Mouse (Mus musculus) right cerebral cortex, postnatal 36 days (tissue): ENCODE measurements at regions not wholly inside any gene's neighbourhood (a gene's known extent, or its start where the extent isn't known, plus 50 kb on each side); places are given as distances from the start of the nearest gene placed in this dataset.
A peak's percentile ranks its signal among the peaks of the same experiment; 100 is the strongest.

Source experiments
- DNase-seq, 2 experiments: peaks; one replicate each; pipeline ENCODE4 v3.0.0; 2022; ENCODE audit warnings: low spot score in 2 of 2, mixed read lengths in 1 of 2

DNA sequence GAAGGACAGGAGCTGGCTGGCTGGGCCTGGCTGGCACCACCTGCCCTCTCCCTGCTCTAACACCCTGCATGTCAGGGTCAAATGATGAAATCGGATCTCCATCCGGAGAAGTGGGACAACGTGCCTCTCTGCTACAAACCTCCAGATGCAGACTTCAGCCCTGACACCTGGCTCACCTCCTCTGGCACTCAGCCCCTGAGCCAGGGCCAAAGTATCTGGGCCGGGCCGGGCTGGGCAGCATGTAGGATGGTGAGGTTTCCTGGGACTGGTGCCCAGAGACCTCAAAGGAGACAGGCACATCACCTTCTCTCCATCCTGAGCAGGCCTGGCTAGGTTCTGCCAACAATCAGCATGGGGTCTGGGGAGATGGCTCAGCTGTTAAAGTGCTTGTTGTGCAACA lies 113.5 kb downstream of the Tfcp2l1 start:
- DNase-seq: no peak

DNA sequence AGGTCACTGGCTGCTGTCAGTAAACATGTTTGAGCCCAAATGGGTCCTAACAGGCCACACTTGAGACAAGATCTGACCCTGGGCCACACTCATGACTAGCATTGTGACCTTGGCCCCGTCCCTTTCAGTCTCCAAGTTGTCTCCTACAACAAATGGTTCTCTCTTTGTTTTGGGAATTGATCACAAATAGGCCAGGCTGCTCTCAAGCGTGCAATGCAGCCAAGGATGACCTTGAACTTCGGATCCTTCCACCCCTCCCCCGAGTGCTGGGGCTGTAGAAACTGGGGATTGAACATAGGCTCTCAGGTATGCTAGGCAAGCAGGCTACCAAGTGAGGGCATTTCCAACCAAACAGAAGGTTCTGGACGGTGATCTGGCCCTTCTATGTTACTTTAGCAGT lies 120.5 kb downstream of the Tfcp2l1 start:
- DNase-seq: no peak

DNA sequence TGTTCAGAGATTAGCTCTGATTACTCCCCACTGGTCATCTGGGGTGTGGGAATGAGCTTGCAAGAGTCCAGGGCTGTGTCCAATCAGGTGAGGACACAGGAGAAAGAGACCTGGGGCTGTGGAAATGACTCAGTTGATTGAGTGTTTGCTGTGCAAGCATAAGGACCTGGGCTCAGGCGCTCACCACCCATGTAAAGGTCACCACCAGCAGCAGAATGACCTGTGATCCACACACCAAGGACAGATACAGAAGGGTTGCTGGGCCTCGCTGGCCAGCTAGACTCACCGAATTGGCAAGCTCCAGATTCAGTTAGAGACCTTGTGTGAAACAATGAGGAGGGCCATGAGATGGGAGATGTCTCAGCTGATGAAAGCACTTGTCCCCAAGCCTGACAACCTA lies 125.1 kb downstream of the Tfcp2l1 start:
- no peak for DNase-seq

DNA sequence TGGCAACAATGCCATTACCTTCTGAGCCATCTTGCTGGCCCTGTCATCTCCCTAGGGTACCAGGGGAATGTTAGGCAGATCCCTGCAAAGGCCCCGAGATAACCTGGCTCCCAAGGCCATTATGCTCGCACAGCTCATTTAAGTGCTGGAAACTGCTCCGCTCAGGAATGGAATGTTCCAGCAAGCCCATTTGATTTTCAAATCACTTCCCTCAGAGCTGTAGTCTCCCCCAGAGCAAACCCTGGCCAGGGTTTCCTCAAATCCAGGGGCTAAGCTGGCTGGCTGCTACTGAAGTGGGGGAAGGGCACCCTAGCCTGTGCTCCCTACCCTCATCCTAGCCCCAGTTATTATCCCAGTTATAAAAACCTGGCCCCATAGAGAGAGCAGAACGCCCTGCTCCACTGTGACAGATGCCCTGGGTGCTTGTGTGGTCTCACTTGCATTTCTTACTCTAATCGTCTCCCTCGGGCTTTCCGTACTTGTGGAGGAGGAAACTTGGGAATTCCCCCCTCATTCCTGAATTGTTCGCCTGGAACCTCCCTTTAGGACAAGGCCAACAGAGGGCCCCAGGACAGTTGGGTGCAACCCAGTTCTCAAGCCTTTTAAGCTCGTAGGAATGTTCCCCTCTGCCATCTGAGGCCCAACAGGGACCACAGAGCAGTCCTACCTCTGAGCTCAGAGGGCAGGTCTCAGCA lies 128.6 kb downstream of the Tfcp2l1 start:
- DNase-seq: no peak

DNA sequence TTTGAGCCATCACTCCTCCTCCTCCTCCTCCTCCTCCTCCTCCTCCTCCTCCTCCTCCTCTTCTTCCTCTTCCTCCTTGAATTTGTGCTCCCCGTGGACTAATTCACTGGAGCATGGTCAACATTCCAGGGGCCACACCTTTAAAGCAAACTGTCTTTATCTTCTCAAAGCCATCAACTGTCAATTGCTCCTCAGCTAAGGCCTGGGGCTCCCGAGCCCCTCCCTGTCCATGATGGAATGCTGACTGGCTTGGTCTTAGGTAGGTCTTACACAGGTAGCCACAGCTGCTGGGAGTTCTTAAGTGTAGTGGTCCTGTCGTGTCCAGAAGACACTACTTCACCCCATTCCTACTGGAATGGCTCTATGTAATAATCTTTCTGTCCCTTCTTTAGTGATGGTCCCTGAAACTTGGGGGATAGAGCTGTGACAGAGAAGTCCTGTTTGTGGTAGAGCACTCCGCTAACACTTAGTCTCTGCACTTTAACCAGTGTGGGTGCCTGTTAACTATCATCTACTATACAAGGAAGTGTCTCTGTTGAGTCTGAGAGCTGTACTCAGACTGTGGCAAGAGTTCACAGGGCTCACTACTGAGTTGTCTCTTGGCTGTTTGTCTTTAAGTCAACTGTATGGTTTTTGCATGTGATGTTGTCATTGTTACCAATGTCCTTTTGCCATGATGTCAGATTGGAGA lies 129.7 kb downstream of the Tfcp2l1 start:
- DNase-seq: no peak

DNA sequence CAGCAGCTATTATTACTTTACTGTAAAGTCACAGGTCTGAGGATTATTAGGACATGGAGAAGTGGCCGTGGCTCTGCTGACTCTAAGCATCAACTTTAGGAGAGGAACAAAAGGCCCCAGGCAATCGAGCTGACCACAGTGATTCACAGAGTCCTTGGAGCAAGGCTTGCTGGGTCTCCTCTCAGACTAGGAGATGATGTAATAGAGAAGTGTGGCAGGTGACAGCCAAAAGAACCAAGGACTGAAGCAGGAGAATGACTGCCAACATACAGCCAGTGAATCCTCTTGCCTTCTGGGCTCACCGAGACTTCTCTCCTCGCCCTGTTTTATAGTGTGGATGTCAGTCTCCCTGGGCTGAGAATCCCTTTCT lies 130.3 kb downstream of the Tfcp2l1 start:
- no peak for DNase-seq

DNA sequence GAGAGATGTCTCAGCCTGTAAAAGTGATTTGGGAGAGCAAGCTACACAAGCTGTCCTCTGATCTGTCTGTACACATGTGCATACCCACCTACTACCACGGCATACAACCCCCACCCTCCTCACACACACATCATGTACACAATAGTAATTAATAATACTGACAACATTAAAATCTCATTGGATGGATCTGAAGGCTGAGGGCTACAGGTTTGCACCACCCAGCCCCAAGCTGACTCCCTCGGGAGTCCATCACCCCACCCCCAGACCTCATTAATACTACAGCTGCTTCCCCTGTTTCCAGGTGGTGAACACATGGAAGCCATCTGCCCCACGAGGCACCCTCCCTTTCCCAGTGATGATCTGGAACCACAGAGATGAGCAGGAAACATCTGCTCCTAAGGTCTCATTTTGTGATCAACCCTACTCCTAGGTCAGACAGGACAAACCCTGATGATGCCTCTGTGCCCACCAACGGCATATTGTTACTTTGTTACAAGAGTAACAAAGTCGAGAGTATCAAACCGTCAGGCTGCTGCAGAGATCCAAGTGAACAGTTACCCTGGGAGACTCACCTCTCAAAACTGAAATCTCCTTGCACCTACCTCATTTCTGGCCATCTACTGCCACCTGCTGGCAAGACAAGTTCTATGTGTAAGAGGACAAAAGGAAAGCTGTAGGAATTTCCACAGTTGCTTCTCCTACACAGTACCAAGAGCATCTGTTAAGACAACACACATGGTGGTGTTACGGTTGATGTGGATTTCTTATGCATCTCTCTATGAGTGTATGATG lies 131.6 kb downstream of the Tfcp2l1 start:
- DNase-seq: peak; percentile 67 to 69

DNA sequence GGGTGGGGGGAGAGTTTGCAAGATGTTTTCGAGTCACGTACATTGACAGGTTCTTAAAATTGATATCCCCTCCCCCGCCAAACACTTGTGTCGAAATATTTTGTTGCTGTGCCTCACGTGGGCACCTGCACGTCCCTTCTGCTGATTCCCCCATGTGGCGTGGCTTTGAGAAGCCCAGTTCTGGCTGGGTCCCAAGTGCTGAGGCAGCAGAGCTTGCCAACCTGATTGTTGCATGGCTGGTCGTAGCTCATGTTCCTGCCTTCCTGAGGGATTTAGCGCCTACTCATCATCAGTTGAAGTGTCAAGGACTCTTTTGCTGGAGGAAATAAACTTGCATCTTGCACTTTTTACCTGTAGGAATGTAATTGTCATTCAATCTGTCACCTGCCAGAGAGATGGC lies 137.8 kb downstream of the Tfcp2l1 start:
- DNase-seq: no peak

DNA sequence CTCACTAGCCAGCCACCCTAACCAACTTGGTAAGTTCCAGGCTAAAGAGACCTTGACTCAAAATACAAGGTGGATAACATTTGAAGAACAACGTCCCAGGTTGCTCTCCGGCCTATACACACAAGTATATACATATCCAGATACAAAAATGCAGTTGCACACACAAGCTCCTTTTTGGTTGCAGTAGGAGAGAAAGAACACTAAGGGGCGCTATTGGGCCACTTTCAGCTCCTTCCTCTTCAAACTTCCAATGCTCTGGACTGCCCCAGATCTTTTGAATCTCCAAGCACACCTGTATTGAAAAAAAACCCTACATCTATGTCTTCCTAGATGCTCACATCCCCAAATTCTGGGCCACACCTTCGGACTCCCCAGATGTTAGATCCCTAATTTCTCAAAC lies 141.1 kb downstream of the Tfcp2l1 start:
- peak in 1 of 2 experiments; percentile 18 for DNase-seq

DNA sequence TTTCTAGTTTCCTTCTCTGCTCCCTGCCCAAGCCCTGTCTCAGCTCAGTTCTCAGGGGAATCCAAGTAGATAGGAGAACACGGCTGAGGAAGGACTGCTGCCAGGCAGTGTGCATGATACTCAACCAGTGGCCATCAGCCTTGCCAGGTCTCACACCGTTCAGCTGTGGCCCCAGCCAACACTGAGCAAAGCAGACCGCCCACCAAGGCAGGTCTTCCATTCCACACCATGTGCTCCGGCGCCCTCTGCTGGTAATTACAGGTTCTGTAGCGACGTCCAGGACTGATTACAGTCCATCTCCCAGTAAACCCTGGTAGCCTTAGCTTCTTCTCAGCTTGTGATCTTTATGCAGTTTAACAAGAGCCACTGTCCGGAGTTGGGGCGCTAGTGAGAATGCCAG lies 144.5 kb downstream of the Tfcp2l1 start:
- no peak for DNase-seq

DNA sequence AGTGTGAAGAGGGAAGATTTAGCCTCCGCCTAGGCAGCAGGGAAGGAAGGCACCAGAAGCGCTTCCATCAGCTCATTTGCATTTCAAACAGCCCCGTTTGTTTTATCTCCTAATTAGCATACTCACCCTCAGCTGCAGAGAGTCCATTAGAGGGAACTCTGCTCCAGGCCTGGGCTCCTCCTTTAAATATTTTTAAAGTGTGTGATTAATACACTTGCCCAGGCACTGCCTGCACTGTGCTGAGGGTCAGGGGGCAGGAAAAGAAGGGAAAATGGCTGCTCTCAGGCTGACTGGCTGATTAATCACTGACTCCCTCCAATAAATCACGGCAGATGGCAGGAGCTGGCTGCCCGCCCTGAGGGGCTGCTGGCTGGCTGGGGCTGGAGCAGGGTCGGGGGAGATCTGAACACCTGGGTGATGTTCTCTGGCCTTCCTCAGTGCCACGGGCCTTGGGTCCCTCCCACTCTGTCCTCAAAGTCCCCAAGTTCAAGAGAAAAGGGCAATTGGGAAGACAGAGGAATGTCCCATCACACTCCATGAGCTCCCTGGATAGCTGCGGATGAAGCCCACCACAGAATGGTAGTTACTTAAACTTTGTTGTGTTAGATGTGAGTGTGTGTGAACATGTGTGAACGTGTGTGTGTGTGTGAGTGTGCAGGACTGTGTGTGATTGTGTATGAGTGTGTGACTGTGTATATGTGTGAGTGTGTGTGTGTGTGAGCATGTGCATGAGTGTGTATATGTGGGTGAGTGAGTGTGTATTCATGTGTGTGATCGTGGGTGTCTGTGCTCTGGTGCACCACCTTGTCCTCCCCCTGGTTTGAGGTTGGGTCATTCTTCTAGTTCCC lies 149.1 kb downstream of the Tfcp2l1 start:
- no peak for DNase-seq
